Mouse (Mus musculus) bone marrow, adult 2 months (tissue): ENCODE data around the gene Rpusd1. TPM values are rescaled to one million over a fixed set of nuclear protein-coding genes. Genes with fewer than 3 reads are reported as not detected.

ENCODE experiments used
- H3K27ac ChIP-seq: fragments of 200-500 bp; 2 replicates; pipeline ENCODE4 v1.5.1; 2012; ENCODE audit warnings: low read depth, mild to moderate bottlenecking, control low read depth, inconsistent platforms, low read length; ENCODE audit not compliant: control insufficient read depth, poor library complexity, insufficient read depth
- H3K4me1 ChIP-seq: fragments of 200-500 bp; 2 replicates; pipeline ENCODE4 v1.6.1; 2011; ENCODE audit warnings: low read length; ENCODE audit not compliant: control insufficient read depth, insufficient read depth
- H3K4me3 ChIP-seq: fragments of 200-500 bp; replicated peaks from 2 replicates; pipeline ENCODE3; 2011; ENCODE audit warnings: mild to moderate bottlenecking, low read depth, low read length, control low read depth; ENCODE audit not compliant: control insufficient read depth
- CTCF ChIP-seq: fragments of 200-500 bp; IDR thresholded peaks from 2 replicates; pipeline ENCODE4 v1.5.1; 2011; ENCODE audit warnings: low read length, control low read depth; ENCODE audit not compliant: control insufficient read depth, insufficient read depth
- POLR2A ChIP-seq: fragments of 200-500 bp; IDR thresholded peaks from 2 replicates; pipeline ENCODE4 v1.6.1; 2011; ENCODE audit warnings: low read depth, mild to moderate bottlenecking, control low read depth, low read length, borderline replicate concordance; ENCODE audit not compliant: control insufficient read depth
- WGBS: fragments of 180-500 bp; shearing (Covaris S2); methylation state at CpG from one replicate; pipeline ENCODE4 v1.1.7; 2018; 5-methylcytosine and 5-hydroxymethylcytosine counted together
- polyA plus RNA-seq: library from polyadenylated mRNA; stranded (reverse); fragments of >200 nt; gene quantifications from 2 replicates; pipeline ENCODE4 v1.2.4, GENCODE M21; 2011; ENCODE audit warnings: low replicate concordance; ENCODE audit not compliant: missing spikeins, insufficient read depth, insufficient read length

Rpusd1 gene
- polyA plus RNA-seq, 1 experiment, result 8.6 TPM

GRCm38 (mm10) chr17:25775318-25776062 lies 48.0 kb downstream of the Rpusd1 start:
- Histone ChIP-seq H3K4me3 (no peak overlapping the region), H3K4me1 (peaks cover 4% of the 10 kb centered on the region), H3K27ac (no peak overlapping the region)
- WGBS, result 69% methylated on average over 10 of the region's 10 CpGs
- no peak for TF ChIP-seq POLR2A
- no peak for TF ChIP-seq CTCF

- Histone ChIP-seq H3K4me1 (peaks cover 4% of the 10 kb centered on the region), H3K4me3 (no peak overlapping the region), H3K27ac (no peak overlapping the region)
- WGBS, result 86% methylated on average over 5 of the region's 5 CpGs
- TF ChIP-seq POLR2A, result no peak
- no peak for TF ChIP-seq CTCF
These were observed 50.5 kb downstream of the Rpusd1 start for GRCm38 (mm10) chr17:25777948-25778347.

Other genes starting within 250 kb of the Rpusd1 start
- not detected in 2 replicates for gene Sstr5, start 230.4 kb upstream of the Rpusd1 start, polyA plus RNA-seq
- 1.2 TPM in 2 replicates for gene Sox8, start 157.0 kb upstream of the Rpusd1 start, polyA plus RNA-seq
- gene Lmf1, start 148.6 kb upstream of the Rpusd1 start, polyA plus RNA-seq, result 5.3 and 18.8 TPM in 2 replicates
- 4.0 and 6.2 TPM in 2 replicates for gene Gng13, start 10.5 kb upstream of the Rpusd1 start, polyA plus RNA-seq
- 58.2 and 136 TPM in 2 replicates for gene Chtf18, start 251 bp upstream of the Rpusd1 start, polyA plus RNA-seq
- not detected in 2 replicates for gene Mslnl, start 8.4 kb downstream of the Rpusd1 start, polyA plus RNA-seq
- 1.7 TPM in 1 of 2 replicates, not detected in the other for gene Msln, start 26.7 kb downstream of the Rpusd1 start, polyA plus RNA-seq
- gene Narfl, start 46.1 kb downstream of the Rpusd1 start, polyA plus RNA-seq, result 11.8 and 17.0 TPM in 2 replicates
- 26.2 and 45.8 TPM in 2 replicates for gene Haghl, start 58.0 kb downstream of the Rpusd1 start, polyA plus RNA-seq
- not detected in 2 replicates for gene Ccdc78, start 58.9 kb downstream of the Rpusd1 start, polyA plus RNA-seq
- 33.4 and 149 TPM in 2 replicates for gene Fam173a, start 65.2 kb downstream of the Rpusd1 start, polyA plus RNA-seq
- gene AC134908.4, start 68.0 kb downstream of the Rpusd1 start, polyA plus RNA-seq, result 4.6 TPM in 1 of 2 replicates, not detected in the other
- gene Metrn, start 69.5 kb downstream of the Rpusd1 start, polyA plus RNA-seq, result 38.6 and 74.8 TPM in 2 replicates
- gene Fbxl16, start 81.4 kb downstream of the Rpusd1 start, polyA plus RNA-seq, result not detected in 2 replicates
- gene Wdr24, start 96.0 kb downstream of the Rpusd1 start, polyA plus RNA-seq, result 6.8 and 17.0 TPM in 2 replicates
- 8.8 and 13.4 TPM in 2 replicates for gene Jmjd8, start 101.2 kb downstream of the Rpusd1 start, polyA plus RNA-seq
- 125 and 140 TPM in 2 replicates for gene Stub1, start 105.7 kb downstream of the Rpusd1 start, polyA plus RNA-seq
- 3.2 and 10.7 TPM in 2 replicates for gene Rhbdl1, start 109.6 kb downstream of the Rpusd1 start, polyA plus RNA-seq
- 6.7 TPM in 1 of 2 replicates, not detected in the other for gene Gm20683, start 114.1 kb downstream of the Rpusd1 start, polyA plus RNA-seq
- 33.5 and 50.5 TPM in 2 replicates for gene Rhot2, start 117.2 kb downstream of the Rpusd1 start, polyA plus RNA-seq
- gene Wdr90, start 133.8 kb downstream of the Rpusd1 start, polyA plus RNA-seq, result 31.1 and 62.0 TPM in 2 replicates
- gene Mcrip2, start 141.1 kb downstream of the Rpusd1 start, polyA plus RNA-seq, result 6.8 and 12.7 TPM in 2 replicates
- gene Mettl26, start 147.4 kb downstream of the Rpusd1 start, polyA plus RNA-seq, result 25.6 and 30.0 TPM in 2 replicates
- 1.6 and 2.2 TPM in 2 replicates for gene Wfikkn1, start 153.2 kb downstream of the Rpusd1 start, polyA plus RNA-seq
- 5.0 and 6.9 TPM in 2 replicates for gene Rab40c, start 192.1 kb downstream of the Rpusd1 start, polyA plus RNA-seq
- gene Pigq, start 217.3 kb downstream of the Rpusd1 start, polyA plus RNA-seq, result 241 and 296 TPM in 2 replicates
- gene Nhlrc4, start 217.3 kb downstream of the Rpusd1 start, polyA plus RNA-seq, result 3.8 and 6.8 TPM in 2 replicates
- not detected in 2 replicates for gene A930017K11Rik, start 224.9 kb downstream of the Rpusd1 start, polyA plus RNA-seq